Mouse (Mus musculus): ENCODE data around the gene Pygm. TPM values are rescaled to one million over a fixed set of nuclear protein-coding genes. Genes with fewer than 3 reads are reported as not detected.

The Pygm gene
- 7.5 and 12.0 TPM in 2 replicates for polyA plus RNA-seq (2015; fragmentation: Nextera tagmentation; extraction: Ambion mirVana)

- no peaks in the 10 kb centered on the region for H3K27me3 ChIP-seq (replicated peaks)
- peaks cover 2% of the 10 kb centered on the region for H3K36me3 ChIP-seq
- H3K9ac ChIP-seq (replicated peaks): no peak within 1 kb of the TSS
- 27% methylated on average over 7 of the region's 7 CpGs for WGBS
- H3K9me3 ChIP-seq (replicated peaks): no peaks in the 10 kb centered on the region
- peaks cover 16% of the 10 kb centered on the region for H3K4me1 ChIP-seq
- no peak within 1 kb of the TSS for H3K4me2 ChIP-seq
- ATAC-seq (ENCODE audit: low FRiP score): no peak
- H3K27ac ChIP-seq (replicated peaks): 0 out of 2 replicates have a peak within 1 kb of the TSS, but pooled peaks have one; percentile 37
- H3K4me3 ChIP-seq (replicated peaks): no peak within 1 kb of the TSS
Observed at GRCm38 (mm10) chr19:6384128-6384527, at the start of gene Pygm. TSS of gene Pygm (plus strand) at chr19:6384399.

GRCm38 (mm10) chr19:6334673-6335457 lies 49.3 kb upstream of the Pygm start, which contains the start of gene Men1:
TSS of gene Men1 (plus strand) at chr19:6334979.
- no peaks in the 10 kb centered on the region for H3K27me3 ChIP-seq (replicated peaks)
- H3K4me2 ChIP-seq: peak within 1 kb of the TSS; percentile 88
- H3K9me3 ChIP-seq (replicated peaks): no peaks in the 10 kb centered on the region
- WGBS: under 1% methylated on average over 41 of the region's 43 CpGs
- H3K36me3 ChIP-seq: peaks cover 30% of the 10 kb centered on the region
- H3K27ac ChIP-seq (replicated peaks): peak within 1 kb of the TSS; percentile 85
- peak within 1 kb of the TSS; percentile 86 for H3K9ac ChIP-seq (replicated peaks)
- H3K4me3 ChIP-seq (replicated peaks): peak within 1 kb of the TSS; percentile 87
- H3K4me1 ChIP-seq: peaks cover 36% of the 10 kb centered on the region
- ATAC-seq (ENCODE audit: low FRiP score): peak; percentile 93

GRCm38 (mm10) chr19:6335458-6335827 lies 48.8 kb upstream of the Pygm start:
- Histone ChIP-seq H3K9ac (replicated peaks) (peak overlapping the region; percentile 86), H3K4me3 (replicated peaks) (peak overlapping the region; percentile 87), H3K4me1 (peaks cover 42% of the 10 kb centered on the region), H3K9me3 (replicated peaks) (no peaks in the 10 kb centered on the region), H3K4me2 (peak overlapping the region; percentile 88), H3K36me3 (peaks cover 36% of the 10 kb centered on the region), H3K27ac (replicated peaks) (peak overlapping the region; percentile 85), H3K27me3 (replicated peaks) (no peaks in the 10 kb centered on the region)
- 0% methylated on average over 25 of the region's 25 CpGs for WGBS
- no peak for ATAC-seq (ENCODE audit: low FRiP score)

GRCm38 (mm10) chr19:6336920-6337319 lies 47.3 kb upstream of the Pygm start:
- H3K9ac ChIP-seq (replicated peaks): peak overlapping the region; percentile 86; the same call in 1 of the 2 replicates
- peak overlapping the region; percentile 88 for H3K4me2 ChIP-seq

GRCm38 (mm10) chr19:6338171-6338570 lies 46.0 kb upstream of the Pygm start:
- Histone ChIP-seq H3K9me3 (replicated peaks) (no peaks in the 10 kb centered on the region), H3K4me2 (no peak overlapping the region), H3K36me3 (peaks cover 42% of the 10 kb centered on the region), H3K27ac (replicated peaks) (no peak overlapping the region), H3K9ac (replicated peaks) (no peak overlapping the region; the same call in 1 of the 2 replicates), H3K4me3 (replicated peaks) (no peak overlapping the region), H3K4me1 (peaks cover 53% of the 10 kb centered on the region), H3K27me3 (replicated peaks) (no peaks in the 10 kb centered on the region)
- 94% methylated on average over 7 of the region's 7 CpGs for WGBS
- ATAC-seq (ENCODE audit: low FRiP score): no peak

More at GRCm38 (mm10) chr19:6336920-6337319, 47.3 kb upstream of the Pygm start:
- no peak for ATAC-seq (ENCODE audit: low FRiP score)
- peaks cover 49% of the 10 kb centered on the region for H3K4me1 ChIP-seq
- H3K4me3 ChIP-seq (replicated peaks): peak overlapping the region; percentile 87
- H3K27ac ChIP-seq (replicated peaks): no peak overlapping the region
- WGBS: 91% methylated on average over 10 of the region's 10 CpGs
- H3K9me3 ChIP-seq (replicated peaks): no peaks in the 10 kb centered on the region
- H3K27me3 ChIP-seq (replicated peaks): no peaks in the 10 kb centered on the region
- H3K36me3 ChIP-seq: peaks cover 36% of the 10 kb centered on the region

GRCm38 (mm10) chr19:6338716-6339115 lies 45.5 kb upstream of the Pygm start:
- ATAC-seq (ENCODE audit: low FRiP score): no peak
- no peaks in the 10 kb centered on the region for H3K27me3 ChIP-seq (replicated peaks)
- H3K4me3 ChIP-seq (replicated peaks): no peak overlapping the region
- H3K9ac ChIP-seq (replicated peaks): no peak overlapping the region; the same call in 1 of the 2 replicates
- 92% methylated on average over 11 of the region's 11 CpGs for WGBS
- no peaks in the 10 kb centered on the region for H3K9me3 ChIP-seq (replicated peaks)
- peaks cover 45% of the 10 kb centered on the region for H3K36me3 ChIP-seq
- H3K4me2 ChIP-seq: no peak overlapping the region
- H3K27ac ChIP-seq (replicated peaks): no peak overlapping the region
- peaks cover 53% of the 10 kb centered on the region for H3K4me1 ChIP-seq

- no peak overlapping the region for H3K27ac ChIP-seq (replicated peaks)
- no peak overlapping the region for H3K4me2 ChIP-seq
- no peaks in the 10 kb centered on the region for H3K27me3 ChIP-seq (replicated peaks)
- no peak overlapping the region for H3K9ac ChIP-seq (replicated peaks)
- WGBS: 97% methylated on average over 6 of the region's 6 CpGs
- H3K9me3 ChIP-seq (replicated peaks): no peaks in the 10 kb centered on the region
- no peak overlapping the region for H3K4me3 ChIP-seq (replicated peaks)
- peaks cover 50% of the 10 kb centered on the region for H3K36me3 ChIP-seq
- peaks cover 51% of the 10 kb centered on the region for H3K4me1 ChIP-seq
- ATAC-seq (ENCODE audit: low FRiP score): no peak
Observed at GRCm38 (mm10) chr19:6339191-6339590, 45.0 kb upstream of the Pygm start.

- no peak for ATAC-seq (ENCODE audit: low FRiP score)
- Histone ChIP-seq H3K36me3 (peaks cover 52% of the 10 kb centered on the region), H3K9me3 (replicated peaks) (no peaks in the 10 kb centered on the region), H3K4me3 (replicated peaks) (no peak overlapping the region), H3K9ac (replicated peaks) (no peak overlapping the region), H3K4me2 (peak overlapping the region; percentile 67; the same call in 1 of the 2 replicates), H3K27me3 (replicated peaks) (no peaks in the 10 kb centered on the region), H3K4me1 (peaks cover 46% of the 10 kb centered on the region), H3K27ac (replicated peaks) (peak overlapping the region; percentile 14; the same call in 1 of the 2 replicates)
- 66% methylated on average over 15 of the region's 15 CpGs for WGBS
Observed at GRCm38 (mm10) chr19:6339890-6340504, 44.2 kb upstream of the Pygm start.

- Histone ChIP-seq H3K4me2 (peak within 1 kb of the TSS; percentile 67), H3K9me3 (replicated peaks) (no peaks in the 10 kb centered on the region), H3K27me3 (replicated peaks) (no peaks in the 10 kb centered on the region), H3K9ac (replicated peaks) (peak within 1 kb of the TSS; percentile 51), H3K4me1 (peaks cover 44% of the 10 kb centered on the region), H3K27ac (replicated peaks) (peak within 1 kb of the TSS; percentile 18; the same call in 1 of the 2 replicates), H3K36me3 (peaks cover 59% of the 10 kb centered on the region), H3K4me3 (replicated peaks) (peak within 1 kb of the TSS; percentile 51)
- 7% methylated on average over 72 of the region's 72 CpGs for WGBS
- peak; percentile 62 for ATAC-seq (ENCODE audit: low FRiP score)
Observed at GRCm38 (mm10) chr19:6340524-6341452, 43.4 kb upstream of the Pygm start, which contains the start of gene Map4k2. TSS of gene Map4k2 (plus strand) at chr19:6341135.

GRCm38 (mm10) chr19:6341453-6342077 lies 42.6 kb upstream of the Pygm start:
- WGBS: 13% methylated on average over 23 of the region's 23 CpGs
- Histone ChIP-seq H3K9ac (replicated peaks) (peak overlapping the region; percentile 51), H3K27ac (replicated peaks) (0 out of 2 replicates have a peak overlapping the region, but pooled peaks have one; percentile 18), H3K9me3 (replicated peaks) (no peaks in the 10 kb centered on the region), H3K27me3 (replicated peaks) (no peaks in the 10 kb centered on the region), H3K4me3 (replicated peaks) (peak overlapping the region; percentile 51), H3K4me2 (peak overlapping the region; percentile 67), H3K4me1 (peaks cover 36% of the 10 kb centered on the region), H3K36me3 (peaks cover 67% of the 10 kb centered on the region)
- ATAC-seq (ENCODE audit: low FRiP score): peak; percentile 32; the same call in 1 of the 2 replicates

Measured in neural tube, embryonic 15.5 days (tissue).